10 mouse cellular contexts compared by ENCODE assay signal in genomic region chr10:99241829-99242711, GRCm38 (mm10). TPM values are rescaled to one million over a fixed set of nuclear protein-coding genes. Genes with fewer than 3 reads are reported as not detected.
A peak's percentile ranks its signal among the peaks of the same experiment; 100 is the strongest.
DNase-seq lines count a peak whose midpoint lies in the region; ATAC-seq and TF ChIP-seq lines count a peak whose summit lies in the region.
"Had no signal": no experiment of that assay in that cellular context is flagged by ENCODE, and none has a peak within 500 bp of the region (broad histone marks: within the 10 kb centered on the region; RNA-seq: fewer than 3 reads in every experiment).

No protein-coding gene starts in this region.

- no peaks in the 10 kb centered on the region for H3K9me3 ChIP-seq in kidney, embryonic 15.5 days (replicated peaks)
- H3K9me3 ChIP-seq in forebrain, embryonic 16.5 days (ENCODE audit: control insufficient read depth, low read length), result no peaks in the 10 kb centered on the region
- H3K9me3 ChIP-seq in liver, postnatal 0 days (ENCODE audit: low read length), result no peaks in the 10 kb centered on the region
- H3K9me3 ChIP-seq: embryonic facial prominence, embryonic 13.5 days; neural tube, embryonic 13.5 days had no signal

- peaks cover 31% of the 10 kb centered on the region for H3K4me1 ChIP-seq in kidney, embryonic 15.5 days
- peaks cover 9% of the 10 kb centered on the region; the same call in 1 of the 2 replicates for H3K4me1 ChIP-seq in forebrain, embryonic 16.5 days (replicated peaks; ENCODE audit: control insufficient read depth, insufficient read depth, low read length)
- H3K4me1 ChIP-seq in liver, postnatal 0 days (ENCODE audit: insufficient read depth), result peaks cover 25% of the 10 kb centered on the region
- H3K4me1 ChIP-seq: neural tube, embryonic 13.5 days had no signal

- no peaks in the 10 kb centered on the region for H3K36me3 ChIP-seq in kidney, embryonic 15.5 days
- no peaks in the 10 kb centered on the region for H3K36me3 ChIP-seq in forebrain, embryonic 16.5 days (ENCODE audit: control insufficient read depth, insufficient read depth)
- 0 out of 2 replicates have a peak, but pooled peaks cover 3% of the 10 kb centered on the region for H3K36me3 ChIP-seq in liver, postnatal 0 days (replicated peaks; ENCODE audit: insufficient read depth, low read length)
- H3K36me3 ChIP-seq: embryonic facial prominence, embryonic 13.5 days; neural tube, embryonic 13.5 days had no signal

- H3K9ac ChIP-seq in kidney, embryonic 15.5 days, result no peak overlapping the region
- no peak overlapping the region for H3K9ac ChIP-seq in forebrain, embryonic 16.5 days (replicated peaks; ENCODE audit: low read depth, low read length)
- no peak overlapping the region for H3K9ac ChIP-seq in liver, postnatal 0 days (replicated peaks)
- H3K9ac ChIP-seq: embryonic facial prominence, embryonic 13.5 days; neural tube, embryonic 13.5 days had no signal

- 0 out of 2 replicates have a peak overlapping the region, but pooled peaks have one; percentile 25 for H3K4me2 ChIP-seq in kidney, embryonic 15.5 days
- no peak overlapping the region for H3K4me2 ChIP-seq in forebrain, embryonic 16.5 days (ENCODE audit: low read length)
- H3K4me2 ChIP-seq in liver, postnatal 0 days (ENCODE audit: low read depth, low read length), result peak overlapping the region; percentile 38
- H3K4me2 ChIP-seq: embryonic facial prominence, embryonic 13.5 days; neural tube, embryonic 13.5 days had no signal

- 0 out of 2 replicates have a peak overlapping the region, but pooled peaks have one; percentile 13 for H3K27ac ChIP-seq in kidney, embryonic 15.5 days
- no peak overlapping the region for H3K27ac ChIP-seq in forebrain, embryonic 16.5 days (ENCODE audit: low read length)
- peak overlapping the region; percentile 62 for H3K27ac ChIP-seq in liver, postnatal 0 days (ENCODE audit: low read depth)
- H3K27ac ChIP-seq: embryonic facial prominence, embryonic 13.5 days; neural tube, embryonic 13.5 days had no signal

- no peak for TF ChIP-seq EP300 in liver, postnatal 0 days (IDR thresholded peaks at IDR 0.05; ENCODE audit: low read depth)

- H3K4me3 ChIP-seq in kidney, embryonic 15.5 days (replicated peaks), result no peak overlapping the region
- no peak overlapping the region for H3K4me3 ChIP-seq in forebrain, embryonic 16.5 days (replicated peaks; ENCODE audit: low read length)
- no peak overlapping the region for H3K4me3 ChIP-seq in liver, postnatal 0 days (ENCODE audit: low read depth, low read length)
- H3K4me3 ChIP-seq: embryonic facial prominence, embryonic 13.5 days; neural tube, embryonic 13.5 days had no signal

- H3K27me3 ChIP-seq in kidney, embryonic 15.5 days, result no peaks in the 10 kb centered on the region
- H3K27me3 ChIP-seq in forebrain, embryonic 16.5 days (replicated peaks; ENCODE audit: control insufficient read depth, insufficient read depth, low read length), result no peaks in the 10 kb centered on the region
- no peaks in the 10 kb centered on the region for H3K27me3 ChIP-seq in liver, postnatal 0 days (ENCODE audit: insufficient read depth, low read length)
- H3K27me3 ChIP-seq: embryonic facial prominence, embryonic 13.5 days; neural tube, embryonic 13.5 days had no signal

- no peak for TF ChIP-seq CTCF in liver, postnatal 0 days (IDR thresholded peaks at IDR 0.05; ENCODE audit: low read depth)

- 57% methylated on average over 16 of the region's 16 CpGs for WGBS in kidney, embryonic 15.5 days
- 79% methylated on average over 16 of the region's 16 CpGs for WGBS in forebrain, embryonic 16.5 days
- 42% methylated on average over 16 of the region's 16 CpGs for WGBS in liver, postnatal 0 days (ENCODE audit: insufficient replicate concordance)

- DNase-seq in kidney, adult 11 months, result no peak
- DNase-seq in Muller cell, postnatal 12 days (ENCODE audit: inconsistent ontology term), result peak; percentile 88
- DNase-seq in liver, postnatal 0 days, result peak; percentile 54
- peak; percentile 85 for DNase-seq in telencephalon, adult 2 months (ENCODE audit: low read depth, low spot score)
- DNase-seq in testis, postnatal 10 days (ENCODE audit: low spot score), result no peak
- no peak for DNase-seq in cerebellum, adult 11-12 months

- ATAC-seq in kidney, embryonic 15.5 days (replicated peaks; ENCODE audit: low FRiP score), result 0 out of 2 replicates have a peak, but pooled peaks have one; percentile 20
- peak; percentile 58; the same call in 1 of the 2 replicates for ATAC-seq in forebrain, embryonic 16.5 days
- ATAC-seq in liver, postnatal 0 days, result peak; percentile 49; the same call in 1 of the 2 replicates

RNA-seq across cellular contexts. Expression of gene Dusp6, which starts 21.0 kb away (rescaled TPM):
- 85.7 and 88.7 TPM in 2 replicates for polyA plus RNA-seq in kidney, embryonic 15.5 days (2015; fragmentation: Nextera tagmentation; extraction: Ambion mirVana)
- 37.0 and 44.1 TPM in 2 replicates for polyA plus RNA-seq in forebrain, embryonic 16.5 days (2015; fragmentation: Nextera tagmentation; extraction: Ambion mirVana)
- 15.4 and 16.8 TPM in 2 replicates for polyA plus RNA-seq in liver, postnatal 0 days (2015; fragmentation: Nextera tagmentation; extraction: Ambion mirVana)

Comparison
In these comparisons a context has a peak if more than half of its experiments do, and no peak if none do; other contexts are left out.
1. DNase-seq: peak in Muller cell, postnatal 12 days (single experiment), liver, postnatal 0 days (single experiment) and telencephalon, adult 2 months (single experiment); none in kidney, adult 11 months (single experiment), testis, postnatal 10 days (single experiment) and cerebellum, adult 11-12 months (single experiment).
2. Peak in every context shown above with its lines, with median percentiles within 50 percentile points of each other: ATAC-seq.